Mouse (Mus musculus) stomach, postnatal 0 days (tissue): Measurements from ENCODE around the gene Ptpn14. TPM values are rescaled to one million over a fixed set of nuclear protein-coding genes. Genes with fewer than 3 reads are reported as not detected.

Source experiments
- ATAC-seq: fragments of 200-750 bp; cut with Nextera tagmentation; 2 replicates; pipeline ENCODE4 v1.8.0; 2017; ENCODE audit not compliant: low FRiP score, low TSS enrichment
- DNase-seq: peaks from one replicate; pipeline ENCODE4 v3.0.0-alpha.2; 2016; ENCODE audit warnings: low spot score
- H3K27ac ChIP-seq: fragments of 300-500 bp; sonication (generic); replicated peaks from 2 replicates; pipeline ENCODE4 v1.5.1; 2014; ENCODE audit warnings: mild to moderate bottlenecking, control low read depth
- H3K27me3 ChIP-seq: fragments of 300-500 bp; sonication (generic); 2 replicates; pipeline ENCODE4 v1.6.1; 2014; ENCODE audit warnings: low read length; ENCODE audit not compliant: control insufficient read depth, insufficient read depth
- H3K36me3 ChIP-seq: fragments of 300-500 bp; sonication (generic); 2 replicates; pipeline ENCODE4 v1.6.1; 2014; ENCODE audit warnings: low read length, mixed read lengths; ENCODE audit not compliant: control insufficient read depth, insufficient read depth
- H3K4me1 ChIP-seq: fragments of 300-500 bp; sonication (generic); replicated peaks from 2 replicates; pipeline ENCODE4 v1.6.1; 2014; ENCODE audit warnings: antibody characterized with exemption; ENCODE audit not compliant: control insufficient read depth, insufficient read depth
- H3K4me2 ChIP-seq: fragments of 300-500 bp; sonication (generic); replicated peaks from 2 replicates; pipeline ENCODE4 v1.6.1; 2014; ENCODE audit warnings: low read depth, mild to moderate bottlenecking, control low read depth, moderate library complexity
- H3K4me3 ChIP-seq: fragments of 300-500 bp; sonication (generic); 2 replicates; pipeline ENCODE4 v1.5.1; 2014; ENCODE audit warnings: low read depth, low read length, control low read depth
- H3K9ac ChIP-seq: fragments of 300-500 bp; sonication (generic); 2 replicates; pipeline ENCODE4 v1.6.1; 2014; ENCODE audit warnings: mild to moderate bottlenecking, low read length, control low read depth, mixed read lengths
- H3K9me3 ChIP-seq: fragments of 300-500 bp; sonication (generic); 2 replicates; pipeline ENCODE4 v1.6.1; 2016; ENCODE audit warnings: low read length; ENCODE audit not compliant: control insufficient read depth
- CTCF ChIP-seq: IDR thresholded peaks from 2 replicates; pipeline ENCODE4 v1.5.1; 2016; ENCODE audit warnings: antibody characterized with exemption, low read depth, mild to moderate bottlenecking, moderate library complexity
- EP300 ChIP-seq: optimal IDR thresholded peaks from 2 replicates; pipeline ENCODE3; 2016; ENCODE audit warnings: antibody characterized with exemption
- WGBS: fragments of 180-500 bp; shearing (Covaris S2); extraction: QIAGEN DNeasy Blood & Tissue Kit; methylation state at CpG from one replicate; pipeline ENCODE4 v1.1.7; 2014; 5-methylcytosine and 5-hydroxymethylcytosine counted together
- polyA plus RNA-seq: library from polyadenylated mRNA; unstranded; fragments of >200 nt; fragmentation: Nextera tagmentation; extraction: Ambion mirVana; gene quantifications from 2 replicates; pipeline ENCODE4 v1.2.1, GENCODE M21; 2015

Ptpn14 gene
- polyA plus RNA-seq, 1 experiment from 2014 or later, result 4.5 TPM

GRCm38 (mm10) chr1:189899526-189899925 is 171.5 kb downstream of the Ptpn14 start:
- no peak overlapping the region for H3K27ac ChIP-seq
- ATAC-seq, result no peak
- H3K9ac ChIP-seq, result no peak overlapping the region
- H3K4me2 ChIP-seq, result no peak overlapping the region
- H3K4me1 ChIP-seq, result no peaks in the 10 kb centered on the region
- TF ChIP-seq EP300 (no peak), CTCF (no peak)
- 86% methylated on average over 6 of the region's 6 CpGs for WGBS
- no peak for DNase-seq
- no peaks in the 10 kb centered on the region for H3K9me3 ChIP-seq
- no peak overlapping the region for H3K4me3 ChIP-seq
- no peaks in the 10 kb centered on the region for H3K27me3 ChIP-seq
- H3K36me3 ChIP-seq, result 0 out of 2 replicates have a peak, but pooled peaks cover 3% of the 10 kb centered on the region

DNA sequence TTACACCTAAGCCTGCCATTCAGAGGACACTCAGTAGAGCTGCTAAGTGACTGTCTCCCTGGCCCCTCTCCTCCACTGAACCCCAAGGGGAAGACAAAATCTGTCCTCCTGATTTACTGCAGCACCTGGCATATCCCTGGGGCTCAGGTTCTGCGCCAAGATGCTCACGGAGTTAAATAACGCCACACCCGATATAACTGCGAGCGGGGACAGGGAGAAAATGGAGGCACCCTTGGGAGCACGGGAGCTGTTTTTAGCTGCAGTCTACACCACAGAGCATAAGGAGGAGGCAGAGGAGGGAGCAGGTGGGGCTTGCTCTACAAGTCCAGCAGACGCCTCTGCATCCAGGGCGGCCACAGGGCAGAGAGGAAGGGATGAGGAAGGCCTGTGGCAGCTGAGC is 174.3 kb downstream of the Ptpn14 start:
- H3K36me3 ChIP-seq, result no peaks in the 10 kb centered on the region
- no peaks in the 10 kb centered on the region for H3K4me1 ChIP-seq
- no peaks in the 10 kb centered on the region for H3K27me3 ChIP-seq
- no peak overlapping the region for H3K27ac ChIP-seq
- WGBS, result 75% methylated on average over 9 of the region's 9 CpGs
- no peak overlapping the region for H3K4me2 ChIP-seq
- DNase-seq (no peak), ATAC-seq (no peak)
- no peak overlapping the region for H3K4me3 ChIP-seq
- TF ChIP-seq CTCF (no peak), EP300 (no peak)
- H3K9ac ChIP-seq, result no peak overlapping the region
- no peaks in the 10 kb centered on the region for H3K9me3 ChIP-seq

- H3K27ac ChIP-seq, result no peak overlapping the region
- no peak overlapping the region for H3K4me2 ChIP-seq
- no peak overlapping the region for H3K4me3 ChIP-seq
- no peaks in the 10 kb centered on the region for H3K27me3 ChIP-seq
- no peak for ATAC-seq
- H3K4me1 ChIP-seq, result no peaks in the 10 kb centered on the region
- DNase-seq, result no peak
- H3K9me3 ChIP-seq, result no peaks in the 10 kb centered on the region
- no peaks in the 10 kb centered on the region for H3K36me3 ChIP-seq
- no peak overlapping the region for H3K9ac ChIP-seq
- 84% methylated on average over 11 of the region's 11 CpGs for WGBS
- no peak for TF ChIP-seq EP300
- TF ChIP-seq CTCF, result no peak
These were observed 175.1 kb downstream of the Ptpn14 start for GRCm38 (mm10) chr1:189903169-189903568.

GRCm38 (mm10) chr1:189910685-189911345 is 182.7 kb downstream of the Ptpn14 start:
- Histone ChIP-seq H3K36me3 (no peaks in the 10 kb centered on the region), H3K9ac (no peak overlapping the region), H3K9me3 (no peaks in the 10 kb centered on the region), H3K4me3 (no peak overlapping the region), H3K27ac (no peak overlapping the region), H3K4me2 (no peak overlapping the region), H3K4me1 (0 out of 2 replicates have a peak, but pooled peaks cover 3% of the 10 kb centered on the region), H3K27me3 (no peaks in the 10 kb centered on the region)
- TF ChIP-seq EP300 (no peak), CTCF (no peak)
- no peak for ATAC-seq
- WGBS, result 50% methylated on average over 13 of the region's 13 CpGs
- DNase-seq, result no peak

- no peak overlapping the region for H3K9ac ChIP-seq
- DNase-seq (no peak), ATAC-seq (no peak)
- no peak overlapping the region for H3K27ac ChIP-seq
- H3K4me3 ChIP-seq, result no peak overlapping the region
- H3K9me3 ChIP-seq, result no peaks in the 10 kb centered on the region
- no peak overlapping the region for H3K4me2 ChIP-seq
- H3K36me3 ChIP-seq, result no peaks in the 10 kb centered on the region
- 0 out of 2 replicates have a peak, but pooled peaks cover 3% of the 10 kb centered on the region for H3K4me1 ChIP-seq
- TF ChIP-seq EP300 (no peak), CTCF (no peak)
- WGBS, result 74% methylated on average over 21 of the region's 21 CpGs
- no peaks in the 10 kb centered on the region for H3K27me3 ChIP-seq
These were observed 185.2 kb downstream of the Ptpn14 start for GRCm38 (mm10) chr1:189913093-189913760.
